Mouse (Mus musculus) limb, embryonic 14.5 days (tissue): ENCODE data around the gene Smoc2. TPM values are rescaled to one million over a fixed set of nuclear protein-coding genes. Genes with fewer than 3 reads are reported as not detected.

Experiments used
- ATAC-seq: fragments of 200-750 bp; cut with Nextera tagmentation; 2 replicates; pipeline ENCODE4 v1.8.0; 2017; ENCODE audit warnings: low read depth, moderate number of reproducible peaks, moderate TSS enrichment; ENCODE audit not compliant: low FRiP score
- DNase-seq: peaks from one replicate; pipeline ENCODE4 v3.0.0-alpha.2; 2015; ENCODE audit warnings: low spot score
- H3K27ac ChIP-seq: fragments of 300-500 bp; sonication (generic); replicated peaks from 2 replicates; pipeline ENCODE4 v1.5.1; 2014; ENCODE audit warnings: low read depth, mild to moderate bottlenecking, low read length, moderate library complexity, mixed read lengths
- H3K27me3 ChIP-seq: fragments of 300-500 bp; sonication (generic); 2 replicates; pipeline ENCODE4 v1.6.1; 2014; ENCODE audit warnings: low read length, mixed read lengths; ENCODE audit not compliant: control insufficient read depth, insufficient read depth
- H3K36me3 ChIP-seq: fragments of 300-500 bp; sonication (generic); 2 replicates; pipeline ENCODE4 v1.6.1; 2014; ENCODE audit warnings: mild to moderate bottlenecking, low read length, moderate library complexity, mixed read lengths; ENCODE audit not compliant: control insufficient read depth, insufficient read depth
- H3K4me1 ChIP-seq: fragments of 300-500 bp; sonication (generic); 2 replicates; pipeline ENCODE4 v1.6.1; 2014; ENCODE audit warnings: antibody characterized with exemption, low read length, mixed read lengths; ENCODE audit not compliant: control insufficient read depth, insufficient read depth
- H3K4me2 ChIP-seq: fragments of 300-500 bp; sonication (generic); replicated peaks from 2 replicates; pipeline ENCODE4 v1.6.1; 2014; ENCODE audit warnings: low read depth, mild to moderate bottlenecking, low read length, moderate library complexity; ENCODE audit not compliant: severe bottlenecking
- H3K4me3 ChIP-seq: fragments of 300-500 bp; sonication (generic); replicated peaks from 2 replicates; pipeline ENCODE4 v1.5.1; 2014; ENCODE audit warnings: low read length
- H3K9ac ChIP-seq: fragments of 300-500 bp; sonication (generic); 2 replicates; pipeline ENCODE4 v1.6.1; 2014; ENCODE audit warnings: mild to moderate bottlenecking, low read depth, low read length, moderate library complexity; ENCODE audit not compliant: severe bottlenecking
- H3K9me3 ChIP-seq: fragments of 300-500 bp; sonication (generic); 2 replicates; pipeline ENCODE4 v1.6.1; 2016; ENCODE audit warnings: low read length; ENCODE audit not compliant: control insufficient read depth
- POLR2A ChIP-seq: fragments of 200-500 bp; IDR thresholded peaks from 2 replicates; pipeline ENCODE4 v1.8.0; 2012; ENCODE audit warnings: inconsistent platforms, mild to moderate bottlenecking, moderate library complexity, borderline replicate concordance; ENCODE audit not compliant: insufficient read depth, insufficient read length; ENCODE audit errors: extremely low read depth
- WGBS: fragments of 180-500 bp; shearing (Covaris S2); extraction: QIAGEN DNeasy Blood & Tissue Kit; methylation state at CpG from one replicate; pipeline ENCODE4 v1.1.7; 2014; 5-methylcytosine and 5-hydroxymethylcytosine counted together
- polyA plus RNA-seq, 2 experiments: library from polyadenylated mRNA; depleted of rRNA in 1 of 2; stranded (reverse) in 1 of 2; unstranded in 1 of 2; fragments of >200 nt; fragmentation: Nextera tagmentation in 1 of 2; extraction: Ambion mirVana in 1 of 2; gene quantifications; 2 replicates each; pipeline versions ENCODE4 v1.2.1 to v1.2.3; 2012 to 2014

Smoc2 gene
- polyA plus RNA-seq, 2 experiments, result 152 to 168 TPM

DNA sequence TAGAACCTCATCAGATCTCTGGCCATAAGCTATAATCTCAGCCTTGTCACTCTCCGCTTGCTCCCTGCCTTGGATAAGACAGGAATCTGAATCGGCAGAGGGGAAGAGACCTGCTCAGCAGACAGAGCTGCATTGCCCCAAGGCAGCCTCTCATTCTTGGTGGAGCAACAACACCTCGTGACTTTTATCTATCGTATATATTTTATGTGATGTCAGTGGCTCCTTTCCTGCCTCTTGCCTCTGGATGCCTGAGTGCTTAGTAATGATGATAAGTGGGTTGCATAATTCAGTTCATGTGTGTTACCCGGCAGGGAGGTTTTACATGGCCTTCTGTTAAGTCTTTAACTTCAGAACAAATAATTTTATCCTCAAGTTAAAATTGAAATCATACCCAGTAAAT lies 128.6 kb downstream of the Smoc2 start:
- Histone ChIP-seq H3K4me3 (no peak overlapping the region), H3K4me1 (0 out of 2 replicates have a peak, but pooled peaks cover 2% of the 10 kb centered on the region), H3K9me3 (no peaks in the 10 kb centered on the region), H3K9ac (no peak overlapping the region), H3K27me3 (no peaks in the 10 kb centered on the region), H3K36me3 (no peaks in the 10 kb centered on the region), H3K27ac (no peak overlapping the region), H3K4me2 (no peak overlapping the region)
- WGBS, result 36% methylated on average over 5 of the region's 5 CpGs
- ATAC-seq (no peak), DNase-seq (peak; percentile 49)
- TF ChIP-seq POLR2A, result no peak

GRCm38 (mm10) chr17:14412460-14412859 lies 133.2 kb downstream of the Smoc2 start:
- 79% methylated on average over 2 of the region's 2 CpGs for WGBS
- H3K36me3 ChIP-seq, result no peaks in the 10 kb centered on the region

DNA sequence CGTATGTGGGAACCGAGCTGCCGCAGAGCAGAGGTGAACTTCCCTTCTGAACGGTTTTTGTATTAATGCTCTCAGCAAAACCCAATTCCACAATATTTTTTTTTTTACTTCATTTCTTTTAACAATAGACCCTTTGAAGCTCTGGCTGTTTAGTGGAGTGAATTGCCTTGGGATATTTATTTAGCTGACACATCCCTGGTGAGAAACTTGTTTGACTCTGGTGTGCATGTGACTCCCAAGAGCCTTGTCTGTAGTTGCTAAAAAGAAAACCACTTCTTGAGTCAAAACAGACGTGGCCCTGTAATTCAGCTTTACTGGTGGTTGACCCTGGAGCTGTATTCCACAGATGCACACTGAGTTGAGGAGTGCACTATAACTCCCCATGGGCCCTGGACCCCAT lies 135.2 kb downstream of the Smoc2 start:
- H3K9me3 ChIP-seq, result no peaks in the 10 kb centered on the region
- H3K27me3 ChIP-seq, result no peaks in the 10 kb centered on the region
- H3K4me2 ChIP-seq, result no peak overlapping the region
- H3K4me3 ChIP-seq, result no peak overlapping the region
- no peak overlapping the region for H3K9ac ChIP-seq
- DNase-seq (no peak), ATAC-seq (no peak)
- peaks cover 8% of the 10 kb centered on the region; the same call in 1 of the 2 replicates for H3K4me1 ChIP-seq
- 45% methylated on average over 5 of the region's 5 CpGs for WGBS
- no peak for TF ChIP-seq POLR2A
- no peaks in the 10 kb centered on the region for H3K36me3 ChIP-seq
- no peak overlapping the region for H3K27ac ChIP-seq

More at GRCm38 (mm10) chr17:14412460-14412859, 133.2 kb downstream of the Smoc2 start:
- Histone ChIP-seq H3K4me2 (no peak overlapping the region), H3K4me1 (peaks cover 10% of the 10 kb centered on the region; the same call in 1 of the 2 replicates), H3K4me3 (no peak overlapping the region), H3K27ac (no peak overlapping the region), H3K27me3 (no peaks in the 10 kb centered on the region), H3K9me3 (no peaks in the 10 kb centered on the region), H3K9ac (no peak overlapping the region)
- TF ChIP-seq POLR2A, result no peak
- DNase-seq, result no peak
- no peak for ATAC-seq

DNA sequence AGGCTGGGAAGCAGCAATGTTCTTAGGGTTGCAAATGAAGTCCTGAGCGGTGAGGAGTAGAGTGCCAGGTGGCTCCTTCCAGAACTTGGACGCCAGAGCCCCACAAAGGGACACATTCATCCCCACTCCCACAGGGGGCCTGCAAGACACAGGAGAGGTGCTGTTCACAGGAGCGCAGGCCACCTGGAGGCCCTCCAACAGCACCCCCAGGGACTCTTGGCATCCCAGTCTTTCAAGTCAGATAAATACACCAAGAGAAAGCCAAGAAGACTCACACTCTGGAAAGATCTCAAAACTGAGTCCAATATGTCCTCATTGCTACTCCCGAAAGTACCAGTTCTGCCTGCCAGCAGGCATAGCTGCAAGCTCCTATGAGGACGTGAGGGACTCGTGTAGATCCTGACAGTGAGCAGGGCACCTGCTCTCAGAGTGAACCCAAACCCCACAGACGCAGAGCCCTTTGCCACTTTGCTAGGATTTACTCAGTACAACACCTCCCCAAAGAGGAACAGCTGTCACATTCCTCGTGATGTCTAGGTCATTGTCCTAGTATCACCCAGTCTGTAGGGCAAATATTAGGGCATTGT lies 141.2 kb downstream of the Smoc2 start:
- DNase-seq (no peak), ATAC-seq (no peak)
- no peak overlapping the region for H3K4me2 ChIP-seq
- no peaks in the 10 kb centered on the region for H3K9me3 ChIP-seq
- H3K4me1 ChIP-seq, result peaks cover 8% of the 10 kb centered on the region
- no peak overlapping the region for H3K4me3 ChIP-seq
- H3K36me3 ChIP-seq, result no peaks in the 10 kb centered on the region
- no peaks in the 10 kb centered on the region for H3K27me3 ChIP-seq
- H3K9ac ChIP-seq, result no peak overlapping the region
- no peak for TF ChIP-seq POLR2A
- no peak overlapping the region for H3K27ac ChIP-seq
- WGBS, result 41% methylated on average over 8 of the region's 8 CpGs

- Histone ChIP-seq H3K36me3 (no peaks in the 10 kb centered on the region), H3K9ac (no peak overlapping the region), H3K27me3 (no peaks in the 10 kb centered on the region), H3K4me3 (no peak overlapping the region), H3K27ac (no peak overlapping the region; the same call in 1 of the 2 replicates), H3K9me3 (no peaks in the 10 kb centered on the region), H3K4me2 (no peak overlapping the region), H3K4me1 (peaks cover 22% of the 10 kb centered on the region)
- 17% methylated on average over 6 of the region's 6 CpGs for WGBS
- DNase-seq (peak; percentile 62), ATAC-seq (no peak)
- no peak for TF ChIP-seq POLR2A
Measured at GRCm38 (mm10) chr17:14426481-14426880, 147.2 kb downstream of the Smoc2 start.
